Mouse (Mus musculus) hematopoietic stem cell, adult 5-6 weeks (primary cell): ENCODE measurements around the gene Got1. TPM values are rescaled to one million over a fixed set of nuclear protein-coding genes. Genes with fewer than 3 reads are reported as not detected.

Experiments used
- ATAC-seq, 2 experiments: fragments of 125-278 bp in 1 of 2; replicated peaks in 1 of 2; 2 replicates each; pipeline ENCODE4 v1.8.0; 2016 to 2017; ENCODE audit warnings: inconsistent platforms in 2 of 2, mild to moderate bottlenecking in 2 of 2, moderate number of reproducible peaks in 2 of 2, low read depth in 1 of 2, moderate TSS enrichment in 1 of 2; ENCODE audit not compliant: low FRiP score in 2 of 2, poor library complexity in 2 of 2, severe bottlenecking in 2 of 2, insufficient read depth in 1 of 2, low TSS enrichment in 1 of 2
- total RNA-seq: library from RNA; stranded (forward); fragments of 172-1452, 232-1000 nt; gene quantifications from 2 replicates; pipeline ENCODE4 v1.2.3, GENCODE M21; 2017

Got1 gene
- total RNA-seq, result 8.7 and 12.5 TPM in 2 replicates

DNA sequence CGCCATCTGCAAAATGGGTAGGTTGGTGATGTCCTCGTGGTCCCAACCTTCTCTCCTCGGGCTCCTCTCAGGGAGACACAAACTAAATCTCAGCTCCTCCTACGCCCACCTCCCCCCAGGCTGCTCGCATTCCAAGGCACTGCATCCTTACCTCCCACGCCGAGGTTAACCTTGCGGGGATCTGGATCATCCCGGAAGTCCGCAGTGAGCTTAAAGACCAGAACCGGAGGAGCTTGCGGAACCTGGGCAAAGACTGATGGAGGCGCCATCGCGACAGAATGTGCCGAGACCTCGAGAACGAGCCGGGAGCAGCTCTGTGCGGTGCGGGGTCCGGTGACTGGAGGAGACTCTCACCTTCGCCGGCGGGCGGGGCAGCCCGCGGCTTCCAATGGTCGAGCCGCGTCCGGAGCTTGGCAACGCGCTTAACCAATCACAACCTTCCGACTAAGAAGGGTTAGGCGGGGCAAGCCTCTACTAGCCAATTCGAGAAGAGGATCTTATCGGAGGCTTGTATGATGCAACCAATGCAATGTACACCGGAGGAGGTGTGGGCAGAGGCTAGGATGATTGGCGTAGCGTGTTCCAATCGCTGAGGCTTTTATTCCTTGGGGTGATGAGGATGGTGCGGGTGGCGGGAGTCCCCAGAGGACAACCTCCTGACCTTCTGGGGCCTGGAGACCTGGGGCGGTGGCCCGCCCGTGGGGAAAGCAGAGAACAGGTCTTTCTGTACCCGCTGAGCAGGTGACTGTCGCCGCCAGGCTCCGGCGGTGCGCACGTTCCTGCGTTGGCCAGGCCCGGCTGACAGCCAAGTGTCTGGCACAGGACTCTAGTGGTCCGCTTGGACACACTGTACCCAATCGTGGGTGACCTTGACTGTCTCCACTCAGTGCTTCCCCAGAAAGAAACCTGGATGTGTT, at the start of gene Got1:
TSS of gene Got1 (minus strand) at position 419 of the 917 bp plus-strand sequence.
- peak; percentile 95 to 98 for ATAC-seq

DNA sequence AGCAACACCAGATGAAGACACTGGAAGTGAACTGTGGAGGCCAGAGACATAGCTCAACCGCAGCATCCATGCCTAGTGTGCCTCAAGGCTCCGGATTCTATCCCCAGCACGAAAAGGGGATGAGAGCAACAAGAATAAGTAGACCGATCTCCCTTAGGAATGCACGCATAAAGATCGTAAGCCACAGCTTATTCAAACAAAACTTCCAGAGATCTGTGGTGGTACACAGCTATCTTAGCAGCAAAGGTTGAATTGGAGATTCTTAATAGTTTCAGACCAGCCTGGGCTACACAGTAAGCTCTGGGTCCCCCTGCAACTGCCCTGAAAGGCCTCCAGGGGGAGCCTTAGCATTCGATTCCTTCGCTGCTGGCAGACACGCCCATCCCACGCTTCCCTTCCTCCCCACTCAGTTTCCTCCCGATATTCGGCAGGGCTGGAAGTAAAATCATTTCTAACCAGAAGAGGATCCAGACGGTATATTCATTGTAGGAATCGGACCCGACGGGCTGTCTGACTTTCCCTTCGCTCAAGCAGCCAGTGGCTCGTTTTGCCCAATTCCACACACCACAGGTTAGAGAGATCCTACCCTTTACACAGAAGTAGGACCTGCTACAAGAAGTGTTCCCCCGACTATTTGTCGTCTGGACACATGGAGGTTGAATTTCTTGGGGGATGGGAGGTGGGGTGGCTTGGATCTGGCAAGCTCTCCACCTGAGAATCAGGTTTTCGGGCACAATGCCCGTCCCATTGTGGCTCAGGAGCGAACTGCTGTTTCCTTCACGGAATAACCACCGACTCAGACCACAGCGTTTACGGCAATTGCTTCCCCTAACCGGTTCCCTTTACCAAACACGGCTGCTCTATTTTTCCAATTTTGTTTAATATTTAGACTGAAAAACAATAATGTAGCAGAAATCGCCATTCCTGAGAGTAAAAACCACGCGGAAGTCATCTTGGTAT, 46.7 kb upstream of the Got1 start:
- ATAC-seq, result peak; percentile 83 to 91

DNA sequence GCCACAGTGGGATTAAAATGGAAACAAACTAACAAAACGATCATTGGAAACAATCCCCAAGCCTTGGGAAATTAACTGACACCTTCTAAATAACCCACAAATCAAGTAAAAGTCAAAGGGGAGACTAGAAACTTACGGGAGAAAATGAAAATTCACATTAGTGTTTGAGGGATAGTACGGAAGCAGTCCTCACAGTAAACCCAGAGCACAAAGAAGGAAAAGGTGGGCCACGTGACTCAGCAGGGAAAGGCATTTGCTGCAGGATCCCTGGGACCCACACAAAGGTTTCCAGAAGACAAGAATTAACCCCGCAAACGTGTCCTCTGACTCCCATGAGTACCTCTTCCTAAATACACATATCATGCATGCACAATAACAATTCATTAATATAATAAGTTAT, 44.7 kb upstream of the Got1 start:
- ATAC-seq, result no peak

DNA sequence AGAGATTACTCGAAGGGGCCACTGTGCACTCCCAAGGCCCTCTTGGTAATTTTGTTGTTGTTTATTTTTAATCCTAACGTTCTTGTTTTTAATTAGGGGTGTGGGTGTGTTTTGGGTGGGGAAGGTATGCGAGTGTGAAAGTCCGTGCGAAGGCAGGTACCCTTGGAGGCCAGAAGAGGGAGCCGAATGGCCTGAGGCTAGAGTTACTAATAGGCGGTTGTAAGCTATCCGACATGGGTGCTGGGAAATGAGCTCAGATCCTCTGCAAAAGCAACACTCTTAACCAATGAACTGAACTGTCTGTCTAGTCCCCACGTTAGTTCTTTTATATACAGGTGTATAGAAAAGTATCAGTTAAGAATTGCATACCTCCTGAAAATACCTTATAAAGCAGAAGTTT, 43.9 kb upstream of the Got1 start:
- no peak for ATAC-seq

DNA sequence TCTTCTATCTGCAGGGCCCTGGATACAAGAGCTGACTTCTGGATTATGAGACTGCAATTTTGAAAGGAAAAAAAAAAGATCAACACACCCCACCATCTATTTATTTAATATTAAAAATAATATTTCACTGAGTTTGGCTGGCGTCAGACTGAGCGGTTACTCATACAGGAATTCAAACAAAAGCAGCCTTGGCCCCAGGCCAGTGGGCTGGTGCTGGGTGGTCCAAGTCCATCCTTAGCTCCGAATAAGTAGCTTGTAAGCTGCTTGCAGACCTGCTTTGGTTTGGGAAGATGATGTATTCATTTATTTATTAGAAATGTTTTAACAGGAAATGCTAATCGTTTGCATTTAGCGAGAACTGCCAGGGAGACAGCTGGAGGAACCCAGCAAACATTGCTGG, 38.8 kb upstream of the Got1 start:
- ATAC-seq, result no peak

DNA sequence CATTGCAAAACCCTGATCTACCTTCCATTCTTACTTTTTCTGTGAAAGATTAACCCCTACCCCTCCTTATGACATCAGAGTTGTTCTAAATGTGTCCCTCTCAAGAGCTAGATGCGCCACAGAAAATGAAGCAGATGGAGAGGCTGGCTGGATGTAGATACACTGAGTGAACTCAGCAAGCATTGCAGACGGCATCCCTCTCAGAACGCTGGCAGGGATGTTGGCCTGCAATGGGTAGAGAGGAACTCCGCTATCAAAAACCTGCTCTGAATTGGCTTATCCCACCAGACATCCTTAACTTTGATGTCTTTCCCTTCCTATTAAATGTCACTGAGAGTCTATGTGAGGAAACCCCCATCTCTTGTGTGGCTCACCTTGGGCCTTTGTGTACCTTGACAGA, 37.4 kb upstream of the Got1 start:
- ATAC-seq, result no peak

DNA sequence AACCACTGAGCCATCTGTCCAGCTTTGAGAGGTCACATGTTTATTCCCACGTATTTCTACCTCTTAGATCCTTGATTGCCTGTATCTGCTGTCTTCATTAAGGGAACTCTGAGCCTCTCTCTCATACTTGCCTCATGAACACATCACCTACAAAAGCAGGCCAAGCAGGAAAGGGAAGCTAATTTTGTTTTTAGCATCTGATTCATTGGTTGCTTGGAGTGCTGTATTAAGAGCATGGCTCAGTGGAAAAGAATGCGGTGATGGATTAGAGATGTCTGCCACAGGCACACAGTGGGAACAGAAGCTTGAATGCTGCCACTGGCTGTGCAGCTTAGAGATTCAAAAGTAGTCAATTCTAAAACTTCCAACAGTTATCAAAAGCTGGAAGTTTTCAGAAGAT, 35.8 kb upstream of the Got1 start:
- no peak for ATAC-seq

DNA sequence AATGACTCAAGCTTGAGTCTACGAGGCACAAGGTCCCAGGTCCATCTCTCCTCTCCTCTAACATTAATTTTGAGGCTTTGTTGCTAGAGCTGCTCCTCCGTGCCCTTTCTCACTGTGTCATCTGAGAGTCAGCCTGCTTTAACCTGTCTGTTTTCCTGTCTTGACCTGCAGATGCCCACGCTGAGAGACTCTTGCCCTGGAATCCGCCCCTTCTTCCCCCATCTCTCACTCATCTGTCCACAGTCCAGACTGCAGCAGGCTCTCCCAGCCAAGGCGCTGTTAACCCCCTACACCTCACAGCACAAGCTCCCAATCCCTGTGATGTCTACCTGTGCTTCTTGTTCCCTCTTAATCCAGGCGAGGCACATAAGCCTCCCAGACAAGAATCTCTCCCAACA, 27.1 kb upstream of the Got1 start:
- no peak for ATAC-seq

DNA sequence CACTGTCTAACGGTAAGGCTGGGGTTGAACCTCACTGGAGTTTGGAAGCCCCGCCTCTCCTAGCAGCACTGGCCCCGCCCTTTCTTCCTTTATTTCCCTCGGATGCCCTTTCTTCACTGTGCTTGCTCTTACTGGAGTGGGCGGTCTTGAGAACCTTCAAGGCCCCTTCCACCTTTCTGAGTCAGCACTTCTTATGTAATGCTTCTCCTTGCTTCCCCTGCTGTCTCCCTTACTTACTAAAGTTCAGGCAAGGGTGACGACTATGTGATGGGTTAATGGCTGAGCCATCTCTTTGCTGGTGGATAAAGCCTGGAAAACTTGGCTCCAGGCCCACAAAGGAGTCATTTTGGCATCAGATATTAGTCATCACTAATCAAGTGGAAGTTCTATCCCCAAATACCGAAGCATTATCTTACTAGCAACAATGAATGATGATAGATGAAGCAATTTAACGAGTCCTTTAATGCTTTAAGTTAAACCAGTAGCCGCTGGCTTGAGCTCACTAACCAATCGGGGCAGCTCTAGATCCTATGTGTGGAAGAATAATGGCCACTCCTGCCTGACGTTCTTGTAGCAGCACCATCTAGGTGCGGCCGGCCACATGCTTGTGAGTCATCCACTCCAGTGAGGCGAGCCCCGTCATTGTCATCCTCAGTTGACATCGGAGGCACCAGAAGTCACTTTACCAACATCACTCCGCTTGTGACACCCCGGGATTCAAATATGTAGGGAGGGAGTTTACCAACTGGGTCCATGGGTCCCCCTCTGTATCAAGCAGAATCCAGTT, 26.5 kb upstream of the Got1 start:
- no peak for ATAC-seq

DNA sequence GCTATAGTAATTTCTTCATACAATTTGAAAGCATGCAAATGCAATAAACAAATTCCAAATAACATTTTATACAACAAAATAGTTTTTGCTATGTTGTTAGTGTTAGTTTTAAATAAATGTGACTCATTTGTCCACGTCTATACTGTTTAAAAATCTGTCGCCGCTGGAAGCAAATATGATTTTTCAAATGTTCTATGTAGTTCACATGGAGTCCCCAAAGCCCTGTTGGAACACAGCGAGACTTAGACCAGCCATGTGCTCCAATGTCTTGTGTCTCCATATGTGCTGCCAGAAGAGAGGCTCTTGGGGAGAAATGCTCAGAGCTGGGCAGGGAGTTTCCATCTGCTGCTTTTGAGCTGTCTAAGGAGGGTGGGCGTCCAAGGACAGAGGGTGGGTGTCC, 23.7 kb upstream of the Got1 start:
- ATAC-seq, result no peak

DNA sequence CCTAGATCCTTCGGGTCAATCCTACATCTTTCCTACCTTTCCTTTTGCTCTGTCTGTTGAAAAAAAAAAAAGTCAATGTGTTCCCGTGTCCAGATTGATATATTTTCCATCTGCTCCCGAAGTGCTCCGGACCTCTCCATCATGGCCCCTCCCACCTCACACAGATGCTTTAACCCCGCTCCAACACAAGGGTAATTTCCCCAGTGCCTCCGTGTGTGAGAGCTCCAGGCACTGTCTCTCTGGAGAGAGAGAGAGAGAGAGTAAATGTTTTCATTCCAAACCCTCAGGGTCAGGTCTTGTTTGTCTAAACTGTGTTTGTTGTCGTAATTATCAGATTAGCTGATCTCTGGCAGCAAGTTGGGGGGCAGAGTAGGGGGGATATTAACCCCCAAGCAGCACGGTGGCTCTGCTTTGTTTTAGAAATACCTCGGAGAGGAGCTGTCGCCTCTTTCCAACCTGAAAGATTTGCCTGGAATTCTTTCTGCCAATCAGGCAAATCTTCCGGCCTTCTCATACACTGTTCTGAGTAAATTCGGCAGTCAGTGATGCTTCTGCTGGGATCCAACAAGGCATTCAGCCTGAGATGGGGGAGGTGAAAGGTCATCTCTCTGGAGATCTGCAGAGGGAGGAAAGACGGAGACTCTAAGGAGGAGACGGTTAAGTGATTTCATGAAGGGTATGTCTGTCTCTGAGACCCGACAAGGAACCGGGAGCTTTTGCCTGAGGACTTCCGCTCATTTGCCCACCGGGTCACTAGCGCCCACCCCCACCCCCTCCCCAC, 22.1 kb upstream of the Got1 start:
- no peak for ATAC-seq

DNA sequence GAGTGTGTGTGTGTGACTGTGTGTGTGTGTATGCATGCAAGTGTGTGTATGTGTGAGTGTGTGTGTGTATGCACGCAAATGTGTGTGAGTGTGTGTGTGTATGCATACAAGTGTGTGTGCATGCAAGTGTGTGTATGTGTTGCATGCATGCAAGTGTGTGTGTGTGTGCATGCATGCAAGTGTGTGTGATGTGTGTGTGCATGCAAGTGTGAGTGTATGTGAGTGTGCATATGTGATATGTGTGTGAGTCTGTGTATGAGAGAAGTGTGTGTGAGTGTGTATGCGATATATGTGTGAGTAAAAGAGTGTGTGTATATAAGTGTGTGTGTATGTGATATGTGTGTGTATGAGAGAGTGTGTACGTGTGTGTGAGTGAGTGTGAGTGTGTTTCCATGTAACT, 11.0 kb upstream of the Got1 start:
- no peak for ATAC-seq

DNA sequence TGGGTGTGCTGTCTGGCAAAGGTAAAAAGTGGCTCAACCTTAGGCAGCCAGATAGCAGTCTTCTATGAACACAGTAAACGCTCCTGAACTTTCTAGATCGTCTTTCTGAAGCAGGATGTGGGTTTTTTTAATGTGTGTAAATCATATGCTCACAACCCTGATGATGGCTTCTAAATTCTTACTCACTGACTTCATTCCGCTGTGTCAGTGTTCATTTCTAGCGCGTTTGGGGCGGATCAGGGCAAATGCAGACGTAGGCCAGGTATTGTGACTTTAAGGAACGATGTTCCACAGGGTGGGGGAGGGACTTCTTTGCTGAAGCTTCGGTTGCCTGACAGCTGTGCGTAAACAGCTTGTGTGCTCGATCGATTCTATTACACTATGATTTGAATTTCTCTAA, 6.5 kb upstream of the Got1 start:
- no peak for ATAC-seq

DNA sequence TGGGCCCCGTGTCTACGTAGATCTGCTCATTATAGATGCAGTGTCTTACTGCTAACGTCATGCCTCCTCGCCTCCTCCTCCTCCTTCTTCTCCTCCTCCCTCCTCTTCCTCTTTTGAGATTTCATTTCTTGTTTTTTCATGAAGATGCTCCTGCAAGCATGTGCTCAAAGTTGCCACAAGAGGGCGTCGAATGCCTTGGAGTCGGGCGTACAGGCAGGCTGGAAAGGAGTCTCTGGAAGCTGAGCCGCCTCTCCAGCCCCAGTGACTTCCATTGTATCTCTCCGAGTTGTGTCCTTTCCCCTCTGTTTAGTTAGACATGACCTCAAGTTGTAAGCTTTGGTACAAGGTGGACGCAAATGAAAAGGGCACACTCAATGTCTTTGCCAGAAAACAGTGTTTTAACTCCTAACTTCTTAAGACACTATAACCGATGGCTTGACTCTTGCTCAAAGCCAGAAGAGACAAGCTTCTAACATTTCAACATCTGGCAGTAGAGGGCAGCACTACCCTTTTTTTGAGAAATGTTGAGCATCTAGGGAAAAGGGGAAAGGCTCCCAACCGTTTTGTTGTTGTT, 5.9 kb upstream of the Got1 start:
- peak; percentile 86 to 95 for ATAC-seq

DNA sequence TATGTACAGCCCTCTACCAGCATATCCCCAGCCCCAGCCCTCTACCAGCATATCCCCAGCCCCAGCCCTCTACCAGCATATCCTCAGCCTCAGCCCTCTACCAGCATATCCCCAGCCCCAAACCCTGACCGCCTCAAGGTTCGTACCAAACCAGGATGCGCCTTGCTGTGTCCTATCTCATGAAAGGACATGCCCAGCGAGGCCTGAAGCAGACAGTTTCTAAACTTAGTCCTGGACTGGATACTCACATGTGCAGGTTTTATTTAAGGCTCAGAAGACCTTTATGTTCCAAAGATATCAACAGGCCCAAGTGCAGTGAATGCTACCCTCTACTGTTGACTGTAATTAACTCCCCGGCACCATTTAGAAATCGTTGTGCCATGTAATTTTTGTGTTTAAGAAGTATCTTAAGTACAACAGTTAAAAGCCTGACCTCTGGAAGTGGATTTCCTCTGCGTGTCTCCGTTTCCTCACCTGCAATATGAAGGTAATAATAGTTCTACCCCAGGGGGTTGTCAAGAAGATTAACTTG, 3.7 kb upstream of the Got1 start:
- no peak for ATAC-seq

DNA sequence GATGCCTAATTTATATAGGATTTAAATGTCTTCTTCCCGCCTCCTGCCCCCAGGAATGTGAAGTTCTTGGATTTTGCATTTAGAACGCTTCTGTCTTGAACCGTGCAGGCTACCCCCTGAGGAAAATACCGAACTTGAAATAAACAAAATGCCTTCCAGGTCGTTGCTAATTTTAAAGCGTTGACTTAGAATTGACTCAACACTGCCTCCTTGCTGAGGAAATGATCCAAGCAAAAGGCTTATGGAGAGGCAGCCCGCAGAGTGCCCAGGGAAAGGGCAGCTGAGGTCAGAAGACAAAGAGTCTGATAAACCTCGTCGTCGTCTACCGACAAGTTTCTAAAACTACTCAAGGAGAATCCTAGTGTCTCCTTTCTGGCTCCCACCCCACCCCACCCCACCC, 2.7 kb upstream of the Got1 start:
- no peak for ATAC-seq
